Mouse (Mus musculus) cortical plate, adult 2 months (tissue): Measurements from ENCODE around the gene Hnrnpf.

Experiments used
- CTCF ChIP-seq: fragments of 200-500 bp; IDR thresholded peaks from 2 replicates; pipeline ENCODE4 v1.5.1; 2011; ENCODE audit warnings: mild to moderate bottlenecking, control low read depth, low read length; ENCODE audit not compliant: insufficient read depth; ENCODE audit errors: extremely low read depth
- POLR2A ChIP-seq: fragments of 200-500 bp; IDR thresholded peaks from 2 replicates; pipeline ENCODE4 v1.6.1; 2011; ENCODE audit warnings: mild to moderate bottlenecking, low read length, control low read depth; ENCODE audit not compliant: insufficient read depth; ENCODE audit errors: extremely low read depth

DNA sequence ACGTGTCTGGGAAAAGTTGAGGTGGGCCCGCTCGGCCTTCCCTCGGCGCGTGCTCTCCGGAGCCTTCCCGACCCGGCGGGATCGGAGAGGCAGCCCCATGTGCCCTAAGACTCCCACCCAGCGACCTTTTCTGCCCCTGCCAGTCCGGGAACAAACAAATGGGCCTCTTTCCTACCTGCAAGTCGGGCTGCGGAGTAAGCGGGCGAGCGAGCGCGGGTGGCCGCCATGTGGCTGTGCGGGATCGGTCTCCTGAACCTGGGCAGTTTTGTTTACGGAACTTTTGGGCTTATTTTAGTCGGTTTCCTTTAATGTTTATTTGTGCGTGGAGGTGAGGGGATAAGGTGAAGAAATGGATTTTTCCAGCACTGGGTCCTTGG is 7.8 kb downstream of the Hnrnpf start:
- TF ChIP-seq POLR2A (no peak), CTCF (no peak)
